Mouse (Mus musculus): ENCODE results near the gene Arhgef25.
"Not testable (repeated sequence)": the region's sequence is repeated elsewhere in the genome, so short reads cannot be mapped to it uniquely, and the experiment has no call there.

The Arhgef25 gene

GRCm38 (mm10) chr10:127165654-127166403 is 24.1 kb downstream of the Arhgef25 start:
- peak; percentile 49 for DNase-seq (ENCODE audit: low spot score)

GRCm38 (mm10) chr10:127165354-127165653 is 24.6 kb downstream of the Arhgef25 start:
- DNase-seq (ENCODE audit: low spot score): no peak

- peak; percentile 80 for DNase-seq (ENCODE audit: low spot score)
Observed at GRCm38 (mm10) chr10:127164631-127165353, 25.1 kb downstream of the Arhgef25 start, which contains the start of gene B4galnt1. TSS of gene B4galnt1 (plus strand) at chr10:127165225.

- no peak for DNase-seq (ENCODE audit: low spot score)
Observed at GRCm38 (mm10) chr10:127164190-127164589, 25.7 kb downstream of the Arhgef25 start.

GRCm38 (mm10) chr10:127162771-127163261 is 27.1 kb downstream of the Arhgef25 start:
- DNase-seq (ENCODE audit: low spot score): not testable (repeated sequence)

GRCm38 (mm10) chr10:127160728-127161127 is 29.2 kb downstream of the Arhgef25 start:
- no peak for DNase-seq (ENCODE audit: low spot score)

GRCm38 (mm10) chr10:127160081-127160480 is 29.8 kb downstream of the Arhgef25 start:
- DNase-seq (ENCODE audit: low spot score): peak; percentile 25

GRCm38 (mm10) chr10:127158471-127158870 is 31.4 kb downstream of the Arhgef25 start:
- DNase-seq (ENCODE audit: low spot score): no peak

- no peak for DNase-seq (ENCODE audit: low spot score)
Observed at GRCm38 (mm10) chr10:127156511-127156910, 33.4 kb downstream of the Arhgef25 start.

- no peak for DNase-seq (ENCODE audit: low spot score)
Observed at GRCm38 (mm10) chr10:127156089-127156488, 33.8 kb downstream of the Arhgef25 start.

- no peak for DNase-seq (ENCODE audit: low spot score)
Observed at GRCm38 (mm10) chr10:127154652-127155051, 35.2 kb downstream of the Arhgef25 start.

- no peak for DNase-seq (ENCODE audit: low spot score)
Observed at GRCm38 (mm10) chr10:127154241-127154640, 35.6 kb downstream of the Arhgef25 start.

GRCm38 (mm10) chr10:127153323-127153722 is 36.6 kb downstream of the Arhgef25 start:
- DNase-seq (ENCODE audit: low spot score): no peak

- not testable (repeated sequence) for DNase-seq (ENCODE audit: low spot score)
Observed at GRCm38 (mm10) chr10:127152556-127152955, 37.3 kb downstream of the Arhgef25 start.

GRCm38 (mm10) chr10:127151233-127151632 is 38.6 kb downstream of the Arhgef25 start:
- not testable (repeated sequence) for DNase-seq (ENCODE audit: low spot score)

GRCm38 (mm10) chr10:127150471-127150872 is 39.4 kb downstream of the Arhgef25 start:
- DNase-seq (ENCODE audit: low spot score): no peak

- no peak for DNase-seq (ENCODE audit: low spot score)
Observed at GRCm38 (mm10) chr10:127147135-127147534, 42.7 kb downstream of the Arhgef25 start.

- no peak for DNase-seq (ENCODE audit: low spot score)
Observed at GRCm38 (mm10) chr10:127145303-127145702, 44.6 kb downstream of the Arhgef25 start.

GRCm38 (mm10) chr10:127144536-127144935 is 45.3 kb downstream of the Arhgef25 start:
- DNase-seq (ENCODE audit: low spot score): no peak

GRCm38 (mm10) chr10:127143228-127143627 is 46.7 kb downstream of the Arhgef25 start:
- DNase-seq (ENCODE audit: low spot score): no peak

GRCm38 (mm10) chr10:127141500-127141899 is 48.4 kb downstream of the Arhgef25 start:
- no peak for DNase-seq (ENCODE audit: low spot score)

GRCm38 (mm10) chr10:127140971-127141370 is 48.9 kb downstream of the Arhgef25 start:
- DNase-seq (ENCODE audit: low spot score): no peak

All from layer of hippocampus, adult 11-12 months (tissue).